Mouse (Mus musculus): ENCODE data around the gene Olfr1491.

Olfr1491 gene

DNA sequence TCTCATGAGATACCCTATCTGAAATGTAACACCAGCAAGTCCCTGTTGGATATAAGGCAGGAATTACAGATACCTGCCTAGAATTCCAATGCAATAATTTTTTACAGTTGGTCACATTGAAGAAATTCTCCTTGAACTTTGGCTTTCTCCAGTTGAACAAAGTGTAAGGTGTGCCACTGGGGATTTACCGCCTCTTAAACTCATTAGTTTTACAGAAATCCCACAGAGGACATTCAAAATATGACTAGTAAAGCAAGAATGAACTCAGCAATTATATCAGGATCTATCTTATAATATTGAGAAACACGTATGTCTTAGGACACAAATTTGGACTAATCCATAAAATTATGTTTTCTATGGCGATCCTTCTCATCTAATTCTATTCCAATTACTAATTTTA lies at the start of gene Olfr1491:
TSS of gene Olfr1491 (plus strand) at position 301 of the 400 bp plus-strand sequence.
- no peak for DNase-seq (ENCODE audit: extremely low read depth, low read depth)

DNA sequence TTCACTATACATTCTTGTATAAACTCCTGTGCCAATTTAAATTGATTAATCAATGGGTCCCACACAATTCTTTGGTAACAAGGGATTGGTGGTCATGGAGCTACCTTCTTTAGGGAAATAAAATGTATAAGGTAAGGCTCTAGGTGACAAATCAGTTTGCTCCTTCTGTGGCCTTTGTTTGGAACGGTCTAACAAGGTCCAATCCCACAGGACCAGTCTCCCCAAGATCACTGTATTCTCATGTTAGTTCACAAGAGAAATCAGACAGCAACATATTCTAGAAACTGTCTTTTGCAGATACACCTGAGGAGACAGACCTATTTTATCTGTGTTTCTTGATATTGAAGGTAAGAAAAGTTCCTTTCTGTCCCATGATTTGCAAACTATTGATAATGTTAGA lies 46.3 kb upstream of the Olfr1491 start, which contains the start of gene Olfr1490:
TSS of gene Olfr1490 (plus strand) at position 301 of the 400 bp plus-strand sequence.
- no peak for DNase-seq (ENCODE audit: extremely low read depth, low read depth)

DNA sequence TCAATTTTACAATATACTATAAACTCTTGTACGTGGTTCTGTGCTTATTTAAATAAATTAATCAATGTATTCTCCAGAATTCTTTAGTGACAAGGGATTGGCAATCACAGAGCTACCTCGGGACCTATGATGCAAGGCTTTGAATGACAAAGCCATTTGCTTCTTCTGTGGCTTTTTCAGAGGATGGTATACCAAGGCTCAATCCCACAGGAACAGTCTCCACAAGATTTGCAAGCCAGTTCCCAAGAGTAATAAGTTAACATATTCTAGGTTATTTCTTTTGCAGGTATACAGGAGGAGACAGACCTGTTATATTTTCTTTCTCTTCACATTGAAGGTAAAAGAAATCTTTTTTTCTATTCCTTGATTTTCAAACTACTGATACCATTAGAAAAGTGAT lies 25.9 kb downstream of the Olfr1491 start, which contains the start of gene Olfr1493-ps1:
TSS of gene Olfr1493-ps1 (plus strand) at position 301 of the 400 bp plus-strand sequence.
- DNase-seq (ENCODE audit: extremely low read depth, low read depth): no peak

DNA sequence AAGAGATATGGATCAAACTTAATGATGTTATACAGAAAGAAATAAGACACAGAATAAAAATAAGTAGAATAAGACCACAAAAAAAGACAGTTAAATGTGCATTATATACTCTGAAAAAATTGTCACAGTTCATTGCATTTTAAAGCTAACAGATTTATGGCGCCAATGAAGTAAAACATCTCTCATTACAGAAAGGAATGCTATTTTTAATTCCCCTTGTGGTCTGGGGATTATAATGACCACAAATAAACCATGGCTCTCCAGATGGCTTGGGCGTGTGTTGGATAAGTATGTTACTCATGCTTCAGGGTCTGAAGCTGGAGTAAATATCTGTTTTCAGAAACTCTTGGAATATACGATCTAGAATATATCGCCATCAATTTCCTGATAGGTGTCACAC lies 42.4 kb downstream of the Olfr1491 start, which contains the start of gene Olfr1494:
TSS of gene Olfr1494 (plus strand) at position 301 of the 400 bp plus-strand sequence.
- no peak for DNase-seq (ENCODE audit: extremely low read depth, low read depth)

DNA sequence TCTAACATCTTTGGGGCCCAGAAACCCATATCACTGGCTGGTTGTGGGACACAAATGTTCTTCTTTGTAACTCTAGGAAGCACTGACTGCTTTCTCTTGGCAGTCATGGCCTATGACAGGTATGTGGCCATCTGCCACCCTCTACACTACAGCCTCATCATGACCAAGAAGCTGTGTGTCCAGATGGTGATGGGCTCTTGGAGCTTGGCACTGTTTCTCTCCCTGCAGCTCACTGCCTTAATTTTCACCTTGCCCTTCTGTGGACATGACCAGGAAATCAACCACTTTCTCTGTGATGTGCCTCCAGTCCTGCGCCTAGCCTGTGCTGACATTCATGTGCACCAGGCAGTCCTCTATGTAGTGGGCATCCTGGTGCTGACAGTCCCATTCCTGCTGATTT lies 52.3 kb downstream of the Olfr1491 start:
- no peak for DNase-seq (ENCODE audit: extremely low read depth, low read depth)

Measured in MEL-GATA-1-ER (cell line).